Mouse (Mus musculus) stomach, postnatal 0 days (tissue): ENCODE results near the gene D630023F18Rik.

Experiments
- CTCF ChIP-seq: IDR thresholded peaks from 2 replicates; pipeline ENCODE4 v1.5.1; 2016; ENCODE audit warnings: antibody characterized with exemption, low read depth, mild to moderate bottlenecking, moderate library complexity
- EP300 ChIP-seq: optimal IDR thresholded peaks from 2 replicates; pipeline ENCODE3; 2016; ENCODE audit warnings: antibody characterized with exemption

DNA sequence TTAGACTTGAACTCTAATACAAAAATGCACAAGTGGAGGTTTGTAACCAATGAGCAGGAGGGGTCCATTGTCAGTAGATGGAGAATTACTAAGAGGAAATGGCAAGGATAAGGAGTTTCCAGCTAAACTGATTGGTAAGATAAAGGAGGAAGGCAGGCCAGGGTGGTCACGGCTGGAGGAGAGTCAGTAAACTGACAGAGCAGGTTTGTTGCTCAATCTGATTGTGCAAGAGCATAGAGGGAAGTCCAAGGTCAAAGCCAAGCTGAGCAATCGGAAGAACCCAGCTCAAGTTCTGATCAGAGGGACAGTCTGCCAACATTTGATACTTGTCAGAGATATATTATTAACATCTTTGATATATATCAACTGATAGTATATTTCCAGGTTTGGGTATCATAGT lies 32.6 kb downstream of the D630023F18Rik start:
- TF ChIP-seq CTCF (no peak), EP300 (no peak)
